25 mouse cellular contexts compared by ENCODE assay signal in the genomic region with DNA sequence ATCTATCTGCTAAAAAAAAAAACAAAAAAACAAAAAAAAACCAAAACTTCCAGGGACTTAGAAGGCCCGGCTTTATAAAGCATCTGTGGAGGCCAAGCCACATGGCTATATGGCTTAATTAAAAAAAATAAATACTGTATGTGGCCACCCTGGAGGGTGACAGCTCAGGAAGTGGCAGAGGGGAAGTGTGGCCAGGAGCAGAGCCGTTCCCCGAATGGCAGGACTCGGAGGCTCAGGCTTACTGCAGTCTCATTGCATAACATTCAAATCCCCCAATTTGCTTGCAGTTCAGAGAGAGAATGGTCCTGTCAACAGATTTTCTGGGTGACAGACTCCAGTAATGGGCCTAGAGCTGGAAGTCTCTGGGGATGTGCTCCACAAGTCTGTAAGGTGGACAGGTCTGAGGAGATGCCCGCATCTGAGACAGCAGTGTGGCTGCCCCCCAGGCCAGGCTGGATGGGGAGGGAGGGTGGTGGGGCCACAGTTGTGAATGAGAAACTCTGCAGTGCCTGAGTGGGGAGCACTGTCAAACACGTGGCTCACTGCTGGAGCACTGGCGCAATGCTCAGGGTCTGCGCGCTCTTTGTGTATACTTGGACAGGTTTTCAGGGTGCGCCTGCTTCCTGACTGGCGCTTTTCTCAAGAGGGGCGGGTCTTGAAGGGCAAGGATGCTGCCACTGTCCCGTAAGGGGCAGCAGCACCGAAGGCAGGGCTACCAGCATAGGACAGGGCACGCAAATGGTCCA.
A peak's percentile ranks its signal among the peaks of the same experiment; 100 is the strongest.
DNase-seq lines count a peak whose midpoint lies in the region; ATAC-seq lines count a peak whose summit lies in the region.
"Had no signal": no experiment of that assay in that cellular context is flagged by ENCODE, and none has a peak within 500 bp of the region (broad histone marks: within the 10 kb centered on the region; RNA-seq: fewer than 3 reads in every experiment).

No protein-coding gene starts in this region.

- WGBS in forebrain, embryonic 13.5 days: 65% methylated on average over 15 of the region's 15 CpGs
- 85% methylated on average over 15 of the region's 15 CpGs for WGBS in forebrain, embryonic 10.5 days
- whole genome bisulfite sequencing in midbrain, embryonic 13.5 days: 78% methylated on average over 15 of the region's 15 CpGs
- WGBS in midbrain, embryonic 11.5 days: 84% methylated on average over 15 of the region's 15 CpGs

- H3K4me3 ChIP-seq in forebrain, embryonic 13.5 days: no peak overlapping the region
- H3K4me3 ChIP-seq in forebrain, embryonic 10.5 days: no peak overlapping the region
- no peak overlapping the region for H3K4me3 ChIP-seq in midbrain, embryonic 13.5 days (replicated peaks)
- H3K4me3 ChIP-seq in midbrain, embryonic 11.5 days (ENCODE audit: low read depth, low read length): no peak overlapping the region
- H3K4me3 ChIP-seq: embryonic facial prominence, embryonic 15.5 days; limb, embryonic 10.5 days; lung, embryonic 15.5 days had no signal

- H3K36me3 ChIP-seq in forebrain, embryonic 13.5 days (ENCODE audit: poor library complexity, severe bottlenecking): no peaks in the 10 kb centered on the region
- H3K36me3 ChIP-seq in forebrain, embryonic 10.5 days (replicated peaks): no peaks in the 10 kb centered on the region
- no peaks in the 10 kb centered on the region for H3K36me3 ChIP-seq in midbrain, embryonic 13.5 days
- H3K36me3 ChIP-seq in midbrain, embryonic 11.5 days (ENCODE audit: control insufficient read depth, insufficient read depth, low read length): no peaks in the 10 kb centered on the region
- H3K36me3 ChIP-seq: embryonic facial prominence, embryonic 15.5 days; limb, embryonic 10.5 days; lung, embryonic 15.5 days had no signal

- H3K27ac ChIP-seq in forebrain, embryonic 13.5 days: peak overlapping the region; percentile 55
- H3K27ac ChIP-seq in forebrain, embryonic 10.5 days: no peak overlapping the region
- peak overlapping the region; percentile 27 for H3K27ac ChIP-seq in midbrain, embryonic 13.5 days
- H3K27ac ChIP-seq in midbrain, embryonic 11.5 days (ENCODE audit: low read depth, low read length): no peak overlapping the region
- H3K27ac ChIP-seq: embryonic facial prominence, embryonic 15.5 days; limb, embryonic 10.5 days; lung, embryonic 15.5 days had no signal

- ATAC-seq in forebrain, embryonic 13.5 days: peak; percentile 51; the same call in 1 of the 2 replicates
- peak; percentile 19; the same call in 1 of the 2 replicates for ATAC-seq in midbrain, embryonic 13.5 days
- no peak for ATAC-seq in midbrain, embryonic 11.5 days (ENCODE audit: low FRiP score)
- peak; percentile 92 for ATAC-seq in granulocyte monocyte progenitor cell, adult 5-6 weeks (replicated peaks; ENCODE audit: poor library complexity, severe bottlenecking)
- ATAC-seq: activated CD4-positive, CD25-positive, alpha-beta regulatory T cell, adult 4 months; CD4-positive, CD25-positive, alpha-beta regulatory T cell, adult 4 months; inflammation-experienced regulatory T-cells, adult 6 months; Patski had no signal

- H3K9me3 ChIP-seq in forebrain, embryonic 13.5 days (replicated peaks): no peaks in the 10 kb centered on the region
- no peaks in the 10 kb centered on the region for H3K9me3 ChIP-seq in forebrain, embryonic 10.5 days
- H3K9me3 ChIP-seq in midbrain, embryonic 13.5 days: no peaks in the 10 kb centered on the region
- no peaks in the 10 kb centered on the region for H3K9me3 ChIP-seq in midbrain, embryonic 11.5 days (ENCODE audit: control insufficient read depth, low read length)
- H3K9me3 ChIP-seq: embryonic facial prominence, embryonic 15.5 days; limb, embryonic 10.5 days; lung, embryonic 15.5 days had no signal

- no peak overlapping the region for H3K9ac ChIP-seq in forebrain, embryonic 13.5 days
- no peak overlapping the region for H3K9ac ChIP-seq in midbrain, embryonic 13.5 days (replicated peaks)
- H3K9ac ChIP-seq in midbrain, embryonic 11.5 days (ENCODE audit: low read length): no peak overlapping the region
- H3K9ac ChIP-seq: embryonic facial prominence, embryonic 15.5 days; lung, embryonic 15.5 days had no signal

- no peak overlapping the region for H3K4me2 ChIP-seq in forebrain, embryonic 13.5 days
- no peak overlapping the region for H3K4me2 ChIP-seq in midbrain, embryonic 13.5 days (replicated peaks)
- no peak overlapping the region for H3K4me2 ChIP-seq in midbrain, embryonic 11.5 days
- H3K4me2 ChIP-seq: embryonic facial prominence, embryonic 15.5 days; heart, embryonic 11.5 days; lung, embryonic 15.5 days had no signal

- no peaks in the 10 kb centered on the region for H3K27me3 ChIP-seq in forebrain, embryonic 13.5 days
- no peaks in the 10 kb centered on the region for H3K27me3 ChIP-seq in forebrain, embryonic 10.5 days (ENCODE audit: poor library complexity, severe bottlenecking)
- no peaks in the 10 kb centered on the region for H3K27me3 ChIP-seq in midbrain, embryonic 13.5 days
- H3K27me3 ChIP-seq in midbrain, embryonic 11.5 days (ENCODE audit: control insufficient read depth, insufficient read depth, low read length): no peaks in the 10 kb centered on the region
- H3K27me3 ChIP-seq: embryonic facial prominence, embryonic 15.5 days; lung, embryonic 15.5 days; Patski had no signal

- DNase-seq in forebrain, embryonic 10.5 days (ENCODE audit: extremely low spot score, low spot score): no peak
- DNase-seq in midbrain, embryonic 11.5 days (ENCODE audit: low spot score, missing footprints): no peak
- DNase-seq in retina, embryonic 14.5 days (ENCODE audit: low spot score): peak; percentile 43
- DNase-seq in spleen, postnatal 36 days (ENCODE audit: low spot score in 2 of 2): no peak
- DNase-seq in layer of hippocampus, postnatal 36 days: no peak
- DNase-seq: adrenal gland, postnatal 14 days; cerebellum, adult 18-20 months; cerebellum, postnatal 25 days; heart, postnatal 10 days; kidney, adult 8-10 months; kidney, postnatal 25 days; lung, postnatal 4 days; thymus, adult 18-20 months; thymus, postnatal 4 days had no signal

- H3K4me1 ChIP-seq in forebrain, embryonic 13.5 days: peaks cover 23% of the 10 kb centered on the region
- peaks cover 39% of the 10 kb centered on the region for H3K4me1 ChIP-seq in forebrain, embryonic 10.5 days
- H3K4me1 ChIP-seq in midbrain, embryonic 13.5 days (replicated peaks): peaks cover 45% of the 10 kb centered on the region
- no peaks in the 10 kb centered on the region for H3K4me1 ChIP-seq in midbrain, embryonic 11.5 days (ENCODE audit: control insufficient read depth, insufficient read depth, low read length)

Comparison
In these comparisons a context has a peak if more than half of its experiments do, and no peak if none do; other contexts are left out.
1. H3K27ac ChIP-seq: peak in forebrain, embryonic 13.5 days (single experiment) and midbrain, embryonic 13.5 days (single experiment); none in forebrain, embryonic 10.5 days (single experiment) and midbrain, embryonic 11.5 days (single experiment).